Mouse (Mus musculus): Measurements from ENCODE around the gene Hspb8. TPM values are rescaled to one million over a fixed set of nuclear protein-coding genes. Genes with fewer than 3 reads are reported as not detected.

Gene Hspb8
- total and polyA plus RNA-seq, 3 experiments: not detected

DNA sequence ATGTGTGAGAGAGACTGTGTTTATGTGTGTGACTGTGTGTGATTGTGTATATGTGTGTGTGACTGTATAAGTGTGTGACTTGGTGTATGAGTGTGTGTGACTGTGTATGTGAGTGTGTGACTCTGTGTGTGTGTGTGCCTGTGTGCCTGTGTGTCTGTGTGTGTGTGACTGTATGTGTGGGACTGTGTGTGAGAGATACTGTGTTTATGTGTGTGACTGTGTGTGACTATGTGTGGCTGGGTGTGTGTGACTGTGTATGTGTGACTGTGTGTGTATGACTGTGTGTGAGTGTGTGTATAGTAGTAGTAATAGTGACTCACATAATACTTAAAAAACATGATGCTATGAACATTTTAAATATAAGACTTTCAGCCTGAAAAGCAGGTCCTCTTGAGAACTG, 13.5 kb upstream of the Hspb8 start:
- TF ChIP-seq ZNF384 (IDR thresholded peaks at IDR 0.05; ENCODE audit: low read depth, low read length) (no peak), SIN3A (IDR thresholded peaks at IDR 0.05; ENCODE audit: low read length) (no peak), ETS1 (IDR thresholded peaks at IDR 0.05; ENCODE audit: low read depth, low read length) (no peak), KAT2A (conservative IDR thresholded peaks at IDR 0.05; ENCODE audit: low read depth, low read length) (no peak), TAL1 (IDR thresholded peaks at IDR 0.05; ENCODE audit: low read length) (no peak), GATA1 (IDR thresholded peaks at IDR 0.05; ENCODE audit: low read depth, low read length) (no peak), RCOR1 (IDR thresholded peaks at IDR 0.05; ENCODE audit: low read depth, low read length) (no peak), NELFE (IDR thresholded peaks at IDR 0.05; ENCODE audit: low read depth, low read length) (no peak), TCF12 (IDR thresholded peaks at IDR 0.05; ENCODE audit: low read depth, low read length) (no peak), JUND (IDR thresholded peaks at IDR 0.05; ENCODE audit: low read depth, low read length) (no peak), GABPA (IDR thresholded peaks at IDR 0.05; ENCODE audit: low read depth, low read length) (no peak), CHD1 (IDR thresholded peaks at IDR 0.05; ENCODE audit: low read depth, low read length) (no peak)
- Histone ChIP-seq H3K9ac (ENCODE audit: control insufficient read depth, low read depth, low read length, poor library complexity, severe bottlenecking) (no peak overlapping the region), H3K27ac (ENCODE audit: control insufficient read depth, low read depth, low read length) (no peak overlapping the region), H3K4me1 (ENCODE audit: control insufficient read depth in 1 of 2, insufficient read depth in 2 of 2, low read length in 2 of 2) (no peaks in the 10 kb centered on the region), H3K9me3 (replicated peaks; ENCODE audit: insufficient read depth, low read length) (no peaks in the 10 kb centered on the region), H3K79me2 (ENCODE audit: control insufficient read depth, insufficient read depth, low read length, poor library complexity) (no peaks in the 10 kb centered on the region), H3K36me3 (ENCODE audit: control insufficient read depth in 1 of 2, insufficient read depth in 2 of 2, low read length in 2 of 2) (no peaks in the 10 kb centered on the region), H3K4me3 (ENCODE audit: control insufficient read depth in 1 of 2, insufficient read depth in 1 of 2, low read depth in 2 of 2, low read length in 2 of 2) (no peak overlapping the region), H3K27me3 (ENCODE audit: control insufficient read depth in 1 of 2, insufficient read depth in 2 of 2, low read length in 2 of 2) (no peaks in the 10 kb centered on the region)
- DNase-seq (ENCODE audit: low read depth, low spot score): no peak

DNA sequence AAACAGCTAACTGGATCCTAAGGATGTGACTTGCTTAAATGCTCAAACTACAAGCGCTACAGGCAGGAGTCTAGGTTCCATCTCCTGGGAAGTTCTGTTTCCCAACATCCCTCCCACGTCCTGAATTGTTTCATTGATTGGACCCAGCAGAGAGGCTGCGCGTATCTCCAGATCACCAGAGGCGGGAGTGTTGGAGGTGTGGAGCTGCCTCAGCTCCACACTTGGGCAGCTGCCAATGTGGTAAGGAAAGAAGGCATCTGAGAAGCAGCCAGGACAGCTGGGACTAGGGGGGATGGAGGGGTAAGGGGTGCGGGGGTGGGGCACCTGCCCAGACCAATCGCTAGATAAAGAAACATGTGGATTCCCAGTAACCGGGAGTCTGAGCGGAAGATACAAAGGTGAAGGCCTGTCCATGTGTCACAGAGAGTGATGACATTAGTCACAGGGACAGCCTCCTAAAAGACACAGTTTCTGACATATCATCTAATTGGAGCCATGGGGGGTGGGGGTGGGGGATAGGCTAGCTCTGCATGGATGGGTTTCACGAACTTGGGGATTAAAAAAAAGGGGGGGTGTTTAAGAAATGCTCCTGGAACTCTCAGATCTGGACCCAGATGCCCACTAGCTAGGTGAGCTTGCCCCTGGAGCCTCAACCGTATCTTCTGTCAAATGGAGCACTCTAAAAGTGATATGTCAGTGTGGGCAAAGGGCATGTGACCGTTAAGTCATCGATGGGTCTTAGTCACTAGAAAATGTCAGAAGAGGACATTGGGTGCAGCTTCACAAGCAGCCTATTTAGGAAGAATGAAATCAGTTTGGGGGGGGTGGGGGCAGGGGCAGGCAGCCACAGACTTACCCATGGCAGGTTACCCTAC, 12.5 kb upstream of the Hspb8 start:
- TF ChIP-seq USF2 (IDR thresholded peaks at IDR 0.05; ENCODE audit: borderline replicate concordance in 1 of 2, insufficient read depth in 1 of 2, low read depth in 1 of 2, low read length in 2 of 2): no peak
- no peak for TF ChIP-seq EP300 (IDR thresholded peaks at IDR 0.05; ENCODE audit: low read depth in 1 of 2, low read length in 2 of 2)
- TF ChIP-seq SIN3A (IDR thresholded peaks at IDR 0.05; ENCODE audit: low read length): no peak
- no peak for TF ChIP-seq POLR2A (IDR thresholded peaks at IDR 0.05; ENCODE audit: control insufficient read depth in 1 of 2, insufficient read depth in 1 of 2, low read depth in 1 of 2, low read length in 2 of 2, poor library complexity in 1 of 2)
- TF ChIP-seq MEF2A (IDR thresholded peaks at IDR 0.05; ENCODE audit: extremely low read depth, insufficient replicate concordance, low read depth, low read length, poor library complexity, severe bottlenecking): no peak
- no peak for TF ChIP-seq RCOR1 (IDR thresholded peaks at IDR 0.05; ENCODE audit: low read depth, low read length)
- no peak for TF ChIP-seq TAL1 (IDR thresholded peaks at IDR 0.05; ENCODE audit: low read length)
- H3K4me1 ChIP-seq (ENCODE audit: control insufficient read depth in 1 of 2, insufficient read depth in 2 of 2, low read length in 2 of 2): no peaks in the 10 kb centered on the region
- H3K9me3 ChIP-seq (replicated peaks; ENCODE audit: insufficient read depth, low read length): no peaks in the 10 kb centered on the region
- no peak for DNase-seq (ENCODE audit: low read depth, low spot score)
- no peaks in the 10 kb centered on the region for H3K27me3 ChIP-seq (ENCODE audit: control insufficient read depth in 1 of 2, insufficient read depth in 2 of 2, low read length in 2 of 2)
- no peak overlapping the region for H3K9ac ChIP-seq (ENCODE audit: control insufficient read depth, low read depth, low read length, poor library complexity, severe bottlenecking)
- no peak overlapping the region for H3K27ac ChIP-seq (ENCODE audit: control insufficient read depth, low read depth, low read length)
- no peaks in the 10 kb centered on the region for H3K36me3 ChIP-seq (ENCODE audit: control insufficient read depth in 1 of 2, insufficient read depth in 2 of 2, low read length in 2 of 2)
- no peaks in the 10 kb centered on the region for H3K79me2 ChIP-seq (ENCODE audit: control insufficient read depth, insufficient read depth, low read length, poor library complexity)
- H3K4me3 ChIP-seq (ENCODE audit: control insufficient read depth in 1 of 2, insufficient read depth in 1 of 2, low read depth in 2 of 2, low read length in 2 of 2): no peak overlapping the region

Data from MEL (cell line).